Mouse (Mus musculus): ENCODE data around the gene Oxgr1. TPM values are rescaled to one million over a fixed set of nuclear protein-coding genes. Genes with fewer than 3 reads are reported as not detected.

Gene Oxgr1
- polyA plus RNA-seq (2012; fragmentation: generic; extraction: Trizol) = not detected
- long read RNA-seq, experiment 1 = 0 reads
- long read RNA-seq, experiment 2 = 0 reads

GRCm38 (mm10) chr14:120042187-120042820, at the start of gene Oxgr1:
Gene Oxgr1, minus strand, starts transcription at chr14:120042435.
- Histone ChIP-seq H3K4me3 (ENCODE audit: insufficient read depth, poor library complexity, severe bottlenecking) (no peak within 1 kb of the TSS), H3K79me3 (ENCODE audit: low read depth) (no peaks in the 10 kb centered on the region), H3ac (ENCODE audit: control insufficient read depth, insufficient read length, low read depth) (no peak within 1 kb of the TSS), H3K36me3 (ENCODE audit: control insufficient read depth, insufficient read depth) (no peaks in the 10 kb centered on the region), H3K27me3 (ENCODE audit: control insufficient read depth, insufficient read depth, insufficient read length) (peaks cover 5% of the 10 kb centered on the region), H3K79me2 (ENCODE audit: control insufficient read depth, insufficient read depth) (no peaks in the 10 kb centered on the region)
- TF ChIP-seq MAX (IDR thresholded peaks at IDR 0.05) = no peak
- TF ChIP-seq USF1 (IDR thresholded peaks at IDR 0.05; ENCODE audit: low read depth) = no peak
- TF ChIP-seq CTCF (IDR thresholded peaks at IDR 0.05; ENCODE audit: control insufficient read depth, insufficient read depth, insufficient read length) = no peak
- no peak for TF ChIP-seq MYOG (IDR thresholded peaks at IDR 0.05; ENCODE audit: control insufficient read depth, extremely low read depth, insufficient read length)

GRCm38 (mm10) chr14:120090401-120090800, 48.2 kb upstream of the Oxgr1 start:
- Histone ChIP-seq H3K36me3 (ENCODE audit: control insufficient read depth, insufficient read depth) (no peaks in the 10 kb centered on the region), H3K27me3 (ENCODE audit: control insufficient read depth, insufficient read depth, insufficient read length) (no peaks in the 10 kb centered on the region), H3K4me3 (ENCODE audit: insufficient read depth, poor library complexity, severe bottlenecking) (no peak overlapping the region), H3K79me3 (ENCODE audit: low read depth) (no peaks in the 10 kb centered on the region), H3ac (ENCODE audit: control insufficient read depth, insufficient read length, low read depth) (no peak overlapping the region), H3K79me2 (ENCODE audit: control insufficient read depth, insufficient read depth) (no peaks in the 10 kb centered on the region)
- TF ChIP-seq FOSL1 (IDR thresholded peaks at IDR 0.05; ENCODE audit: insufficient read depth, low read length, poor library complexity, severe bottlenecking) (no peak), MYOD1 (IDR thresholded peaks at IDR 0.05; ENCODE audit: control insufficient read depth, insufficient read length, low read depth) (no peak), USF1 (IDR thresholded peaks at IDR 0.05; ENCODE audit: low read depth) (no peak), MAX (IDR thresholded peaks at IDR 0.05) (no peak), CTCF (IDR thresholded peaks at IDR 0.05; ENCODE audit: control insufficient read depth, insufficient read depth, insufficient read length) (no peak), MYOG (IDR thresholded peaks at IDR 0.05; ENCODE audit: control insufficient read depth, extremely low read depth, insufficient read length) (no peak), CEBPB (IDR thresholded peaks at IDR 0.05; ENCODE audit: low read depth) (no peak)

GRCm38 (mm10) chr14:120089649-120090360, 47.6 kb upstream of the Oxgr1 start:
- no peaks in the 10 kb centered on the region for H3K27me3 ChIP-seq (ENCODE audit: control insufficient read depth, insufficient read depth, insufficient read length)
- no peaks in the 10 kb centered on the region for H3K79me2 ChIP-seq (ENCODE audit: control insufficient read depth, insufficient read depth)
- TF ChIP-seq FOSL1 (IDR thresholded peaks at IDR 0.05; ENCODE audit: insufficient read depth, low read length, poor library complexity, severe bottlenecking) (no peak), MYOG (IDR thresholded peaks at IDR 0.05; ENCODE audit: control insufficient read depth, extremely low read depth, insufficient read length) (no peak), MYOD1 (IDR thresholded peaks at IDR 0.05; ENCODE audit: control insufficient read depth, insufficient read length, low read depth) (no peak), CEBPB (IDR thresholded peaks at IDR 0.05; ENCODE audit: low read depth) (no peak), CTCF (IDR thresholded peaks at IDR 0.05; ENCODE audit: control insufficient read depth, insufficient read depth, insufficient read length) (no peak), MAX (IDR thresholded peaks at IDR 0.05) (no peak), USF1 (IDR thresholded peaks at IDR 0.05; ENCODE audit: low read depth) (no peak)
- H3K36me3 ChIP-seq (ENCODE audit: control insufficient read depth, insufficient read depth) = no peaks in the 10 kb centered on the region
- no peak overlapping the region for H3ac ChIP-seq (ENCODE audit: control insufficient read depth, insufficient read length, low read depth)
- no peak overlapping the region for H3K4me3 ChIP-seq (ENCODE audit: insufficient read depth, poor library complexity, severe bottlenecking)
- no peaks in the 10 kb centered on the region for H3K79me3 ChIP-seq (ENCODE audit: low read depth)

- Histone ChIP-seq H3K79me2 (ENCODE audit: control insufficient read depth, insufficient read depth) (no peaks in the 10 kb centered on the region), H3K79me3 (ENCODE audit: low read depth) (no peaks in the 10 kb centered on the region), H3ac (ENCODE audit: control insufficient read depth, insufficient read length, low read depth) (no peak overlapping the region), H3K27me3 (ENCODE audit: control insufficient read depth, insufficient read depth, insufficient read length) (no peaks in the 10 kb centered on the region), H3K4me3 (ENCODE audit: insufficient read depth, poor library complexity, severe bottlenecking) (no peak overlapping the region), H3K36me3 (ENCODE audit: control insufficient read depth, insufficient read depth) (no peaks in the 10 kb centered on the region)
- no peak for TF ChIP-seq MYOD1 (IDR thresholded peaks at IDR 0.05; ENCODE audit: control insufficient read depth, insufficient read length, low read depth)
- no peak for TF ChIP-seq MYOG (IDR thresholded peaks at IDR 0.05; ENCODE audit: control insufficient read depth, extremely low read depth, insufficient read length)
- no peak for TF ChIP-seq FOSL1 (IDR thresholded peaks at IDR 0.05; ENCODE audit: insufficient read depth, low read length, poor library complexity, severe bottlenecking)
- no peak for TF ChIP-seq CEBPB (IDR thresholded peaks at IDR 0.05; ENCODE audit: low read depth)
- no peak for TF ChIP-seq USF1 (IDR thresholded peaks at IDR 0.05; ENCODE audit: low read depth)
- no peak for TF ChIP-seq CTCF (IDR thresholded peaks at IDR 0.05; ENCODE audit: control insufficient read depth, insufficient read depth, insufficient read length)
- no peak for TF ChIP-seq MAX (IDR thresholded peaks at IDR 0.05)
These were observed 46.9 kb upstream of the Oxgr1 start for GRCm38 (mm10) chr14:120089006-120089648.

GRCm38 (mm10) chr14:120084084-120084667, 41.9 kb upstream of the Oxgr1 start:
- Histone ChIP-seq H3K36me3 (ENCODE audit: control insufficient read depth, insufficient read depth) (no peaks in the 10 kb centered on the region), H3ac (ENCODE audit: control insufficient read depth, insufficient read length, low read depth) (no peak overlapping the region), H3K79me3 (ENCODE audit: low read depth) (no peaks in the 10 kb centered on the region), H3K27me3 (ENCODE audit: control insufficient read depth, insufficient read depth, insufficient read length) (no peaks in the 10 kb centered on the region), H3K4me3 (ENCODE audit: insufficient read depth, poor library complexity, severe bottlenecking) (no peak overlapping the region), H3K79me2 (ENCODE audit: control insufficient read depth, insufficient read depth) (no peaks in the 10 kb centered on the region)
- TF ChIP-seq MAX (IDR thresholded peaks at IDR 0.05) (no peak), CEBPB (IDR thresholded peaks at IDR 0.05; ENCODE audit: low read depth) (no peak), CTCF (IDR thresholded peaks at IDR 0.05; ENCODE audit: control insufficient read depth, insufficient read depth, insufficient read length) (no peak), FOSL1 (IDR thresholded peaks at IDR 0.05; ENCODE audit: insufficient read depth, low read length, poor library complexity, severe bottlenecking) (no peak), USF1 (IDR thresholded peaks at IDR 0.05; ENCODE audit: low read depth) (no peak), MYOG (IDR thresholded peaks at IDR 0.05; ENCODE audit: control insufficient read depth, extremely low read depth, insufficient read length) (no peak), MYOD1 (IDR thresholded peaks at IDR 0.05; ENCODE audit: control insufficient read depth, insufficient read length, low read depth) (no peak)

Data from C2C12 (cell line).